Mouse (Mus musculus): ENCODE data around the gene Gcsh. TPM values are rescaled to one million over a fixed set of nuclear protein-coding genes. Genes with fewer than 3 reads are reported as not detected.
A peak's percentile ranks its signal among the peaks of the same experiment; 100 is the strongest.

The Gcsh gene
- polyA plus RNA-seq, 1 experiment from 2014 or later = 176 TPM

DNA sequence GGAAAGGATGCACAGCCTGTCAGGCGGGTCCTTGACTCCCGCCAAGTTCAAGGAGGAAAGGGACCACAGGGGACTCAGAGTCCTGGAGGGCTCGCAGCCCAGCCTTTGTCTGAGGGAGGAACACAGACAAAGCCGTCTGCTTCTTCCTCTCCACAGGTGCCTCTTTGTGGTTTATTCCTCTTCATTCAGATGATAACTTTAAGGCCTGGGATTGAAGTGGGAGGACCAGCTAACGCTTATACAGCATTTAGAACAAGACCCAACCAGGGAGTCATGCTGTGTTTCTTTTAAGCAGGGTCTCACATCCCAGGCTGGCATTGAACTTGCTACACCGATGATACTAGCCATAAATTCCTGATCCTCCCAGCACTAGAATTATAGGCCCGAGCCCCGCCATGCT lies 23.7 kb upstream of the Gcsh start:
- H3K27ac ChIP-seq = no peak overlapping the region
- WGBS = 55% methylated on average over 8 of the region's 8 CpGs
- no peak overlapping the region for H3K4me3 ChIP-seq (replicated peaks)
- no peaks in the 10 kb centered on the region for H3K27me3 ChIP-seq
- no peak overlapping the region for H3K9ac ChIP-seq
- H3K9me3 ChIP-seq (replicated peaks) = no peaks in the 10 kb centered on the region
- ATAC-seq (replicated peaks; ENCODE audit: low FRiP score) = no peak
- no peaks in the 10 kb centered on the region; the same call in 1 of the 2 replicates for H3K4me1 ChIP-seq
- no peak overlapping the region for H3K4me2 ChIP-seq
- H3K36me3 ChIP-seq = no peaks in the 10 kb centered on the region

DNA sequence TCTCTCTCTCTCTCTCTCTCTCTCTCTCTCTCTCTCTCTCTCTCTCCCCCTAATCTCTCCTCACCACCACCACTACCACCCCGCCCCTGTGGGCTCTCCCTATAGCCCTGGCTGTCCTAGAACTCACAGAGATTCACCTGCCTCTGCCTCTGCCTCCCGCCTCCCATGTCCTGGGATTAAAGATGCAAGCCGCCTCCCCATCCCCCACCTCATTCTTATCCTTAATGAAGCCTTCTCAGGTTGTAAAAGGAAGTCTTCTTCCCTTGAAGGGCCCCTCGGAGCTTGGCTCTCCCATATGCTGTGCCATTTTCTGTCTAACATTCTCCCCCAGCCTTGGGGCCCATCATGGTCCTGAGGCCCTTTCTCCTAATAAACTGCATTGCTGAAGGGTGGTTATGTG lies 22.3 kb upstream of the Gcsh start:
- no peaks in the 10 kb centered on the region for H3K27me3 ChIP-seq
- H3K9me3 ChIP-seq (replicated peaks) = no peaks in the 10 kb centered on the region
- H3K9ac ChIP-seq = no peak overlapping the region
- H3K4me3 ChIP-seq (replicated peaks) = no peak overlapping the region
- no peaks in the 10 kb centered on the region; the same call in 1 of the 2 replicates for H3K4me1 ChIP-seq
- ATAC-seq (replicated peaks; ENCODE audit: low FRiP score) = no peak
- no peak overlapping the region for H3K4me2 ChIP-seq
- WGBS = 56% methylated on average over 4 of the region's 4 CpGs
- no peak overlapping the region for H3K27ac ChIP-seq
- no peaks in the 10 kb centered on the region for H3K36me3 ChIP-seq

DNA sequence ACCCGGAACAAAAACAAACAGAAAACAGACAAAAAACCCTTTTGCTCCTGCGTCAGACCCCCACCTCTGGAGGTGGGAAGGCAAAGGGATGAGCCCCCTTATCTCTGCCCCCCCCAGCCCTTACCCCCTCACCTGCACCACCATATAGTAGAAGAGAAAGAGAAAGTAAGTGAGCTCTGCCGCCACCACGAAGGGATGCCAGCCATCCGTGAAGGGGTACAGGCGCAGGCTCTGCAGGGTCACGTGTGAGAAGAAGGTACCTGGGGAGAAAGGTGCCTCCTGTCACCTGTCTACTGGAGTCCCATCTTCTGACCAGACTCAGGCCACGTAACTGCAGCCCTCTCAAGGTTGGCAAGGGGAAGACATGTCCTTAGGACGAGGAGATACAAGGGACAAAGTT lies 18.0 kb upstream of the Gcsh start:
- no peaks in the 10 kb centered on the region for H3K9me3 ChIP-seq (replicated peaks)
- H3K4me3 ChIP-seq (replicated peaks) = no peak overlapping the region
- no peaks in the 10 kb centered on the region for H3K27me3 ChIP-seq
- 84% methylated on average over 9 of the region's 9 CpGs for WGBS
- ATAC-seq (replicated peaks; ENCODE audit: low FRiP score) = no peak
- no peak overlapping the region for H3K4me2 ChIP-seq
- H3K9ac ChIP-seq = no peak overlapping the region
- no peak overlapping the region for H3K27ac ChIP-seq
- no peaks in the 10 kb centered on the region for H3K4me1 ChIP-seq
- no peaks in the 10 kb centered on the region for H3K36me3 ChIP-seq

DNA sequence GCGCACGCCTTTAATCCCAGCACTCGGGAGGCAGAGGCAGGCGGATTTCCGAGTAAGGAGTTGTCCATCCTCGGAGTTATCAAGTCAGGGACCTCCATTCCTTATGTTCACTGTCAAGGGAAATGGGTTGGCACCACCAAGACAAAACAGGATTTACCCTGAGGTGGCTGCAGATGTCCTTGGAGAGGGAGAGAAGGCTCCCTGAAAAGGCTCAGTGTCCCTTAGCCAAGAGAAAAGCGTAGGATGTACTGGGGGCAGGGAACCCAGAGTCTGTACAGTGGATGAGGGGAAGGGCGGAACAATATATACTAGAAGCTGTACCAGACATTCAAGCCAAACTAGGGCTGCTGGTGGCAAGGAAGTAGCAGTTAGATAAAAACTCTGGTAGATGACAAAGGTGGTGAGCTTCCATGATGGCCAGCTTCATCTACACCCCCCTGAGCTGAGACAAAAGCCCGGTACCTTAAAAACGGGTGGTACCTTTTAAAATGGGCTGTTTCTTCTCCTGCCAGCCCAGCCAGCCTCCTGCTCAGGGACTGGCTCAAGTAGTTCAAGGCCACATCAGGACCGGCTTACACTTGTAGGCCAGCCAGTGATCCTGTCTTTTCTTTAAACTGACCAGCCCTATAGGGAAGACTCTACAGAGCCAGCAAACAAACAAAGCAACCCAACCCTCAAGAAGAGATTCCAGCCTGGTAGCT lies 829 bp upstream of the Gcsh start:
- H3K27me3 ChIP-seq = no peaks in the 10 kb centered on the region
- H3K9me3 ChIP-seq (replicated peaks) = no peaks in the 10 kb centered on the region
- peak overlapping the region; percentile 39; the same call in 1 of the 2 replicates for H3K9ac ChIP-seq
- H3K27ac ChIP-seq = peak overlapping the region; percentile 63; the same call in 1 of the 2 replicates
- ATAC-seq (replicated peaks; ENCODE audit: low FRiP score) = no peak
- peak overlapping the region; percentile 85 for H3K4me3 ChIP-seq (replicated peaks)
- H3K4me1 ChIP-seq = peaks cover 22% of the 10 kb centered on the region
- WGBS = 65% methylated on average over 11 of the region's 11 CpGs
- H3K4me2 ChIP-seq = peak overlapping the region; percentile 93
- H3K36me3 ChIP-seq = peaks cover 10% of the 10 kb centered on the region

DNA sequence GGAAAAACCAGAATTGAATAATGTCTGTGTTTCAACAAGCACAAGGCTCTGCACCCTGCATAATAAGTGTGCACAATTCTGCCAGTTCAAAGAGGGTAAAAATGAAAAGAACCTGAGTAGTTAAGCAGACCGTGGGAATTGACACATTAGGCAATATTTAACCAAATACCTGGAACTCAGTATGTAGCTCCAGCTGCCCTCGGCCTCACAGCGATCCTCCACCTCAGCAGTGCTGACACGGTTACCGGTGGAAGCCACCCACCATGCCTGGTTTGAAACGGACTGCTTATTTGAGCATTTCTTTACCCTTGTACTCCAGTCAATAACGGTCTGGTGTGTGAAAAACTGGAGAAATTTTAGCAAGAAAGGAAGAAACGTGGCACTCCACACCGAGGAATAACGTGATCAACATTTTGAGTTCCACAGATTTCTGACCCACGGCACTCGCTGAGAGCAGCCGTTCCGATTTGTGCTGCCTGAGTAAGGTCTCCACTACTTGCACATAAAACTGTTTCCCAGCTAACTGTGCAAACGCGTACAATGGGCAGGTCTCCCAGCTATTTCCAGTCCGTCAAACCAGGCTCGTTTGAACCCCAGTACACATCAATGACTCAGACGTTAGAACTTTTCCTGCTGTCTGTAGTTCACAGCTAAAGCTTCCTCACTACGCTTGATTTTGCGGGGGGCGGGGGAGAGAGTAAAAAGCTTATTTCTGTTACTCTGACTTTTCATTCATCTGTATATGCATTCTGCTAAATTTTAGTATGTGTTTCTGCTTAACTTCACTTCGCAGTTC lies 963 bp downstream of the Gcsh start:
- WGBS = 8% methylated on average over 23 of the region's 23 CpGs
- H3K4me2 ChIP-seq = peak overlapping the region; percentile 93
- no peak for ATAC-seq (replicated peaks; ENCODE audit: low FRiP score)
- H3K9me3 ChIP-seq (replicated peaks) = no peaks in the 10 kb centered on the region
- peaks cover 23% of the 10 kb centered on the region for H3K36me3 ChIP-seq
- peak overlapping the region; percentile 85 for H3K4me3 ChIP-seq (replicated peaks)
- H3K4me1 ChIP-seq = peaks cover 22% of the 10 kb centered on the region
- peak overlapping the region; percentile 80 for H3K9ac ChIP-seq
- no peaks in the 10 kb centered on the region for H3K27me3 ChIP-seq
- peak overlapping the region; percentile 86 for H3K27ac ChIP-seq

DNA sequence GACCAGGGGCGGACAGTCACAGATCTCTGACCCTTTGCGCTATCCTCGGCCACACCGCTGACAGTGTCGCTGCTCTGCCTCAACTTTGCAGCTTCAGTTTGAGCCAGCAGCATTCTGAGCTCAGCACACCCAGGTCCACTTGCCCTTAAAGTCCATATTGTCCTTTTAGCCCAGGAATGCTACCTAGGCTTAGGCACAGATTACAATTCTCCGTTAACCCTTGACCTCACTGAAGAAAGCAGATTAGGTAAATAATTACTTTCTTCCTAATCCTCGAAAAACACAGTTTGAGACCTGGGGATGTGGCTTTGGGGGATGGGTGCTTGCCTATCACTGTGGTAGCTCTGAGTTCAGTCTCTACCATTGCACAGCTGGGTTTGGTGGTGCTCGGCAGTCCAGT lies 2.1 kb downstream of the Gcsh start:
- peak overlapping the region; percentile 93 for H3K4me2 ChIP-seq
- H3K4me1 ChIP-seq = peaks cover 22% of the 10 kb centered on the region
- H3K9me3 ChIP-seq (replicated peaks) = no peaks in the 10 kb centered on the region
- 0 out of 2 replicates have a peak overlapping the region, but pooled peaks have one; percentile 85 for H3K4me3 ChIP-seq (replicated peaks)
- no peaks in the 10 kb centered on the region for H3K27me3 ChIP-seq
- H3K9ac ChIP-seq = no peak overlapping the region
- H3K27ac ChIP-seq = no peak overlapping the region
- 88% methylated on average over 8 of the region's 8 CpGs for WGBS
- peaks cover 34% of the 10 kb centered on the region for H3K36me3 ChIP-seq
- ATAC-seq (replicated peaks; ENCODE audit: low FRiP score) = no peak

DNA sequence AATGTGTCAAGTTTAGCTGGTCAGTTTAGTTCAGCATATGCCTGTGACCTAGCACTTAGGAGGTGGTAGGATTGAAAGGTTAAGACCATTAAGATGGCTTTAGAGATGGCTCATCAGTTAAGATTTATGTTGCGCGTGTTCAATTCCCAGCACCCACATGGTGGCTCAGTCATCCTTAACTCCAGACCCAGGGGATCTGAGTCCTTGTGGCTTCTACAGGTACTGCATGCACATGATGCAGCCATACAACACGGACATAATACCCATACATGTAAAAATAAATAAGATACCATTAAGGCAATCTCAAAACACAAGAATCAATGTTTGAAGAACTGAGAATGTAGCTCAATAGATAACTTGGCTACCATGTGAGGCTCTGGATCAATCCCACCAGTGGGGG lies 3.5 kb downstream of the Gcsh start:
- Histone ChIP-seq H3K4me2 (no peak overlapping the region), H3K4me3 (replicated peaks) (no peak overlapping the region), H3K27me3 (no peaks in the 10 kb centered on the region), H3K9me3 (replicated peaks) (no peaks in the 10 kb centered on the region), H3K4me1 (peaks cover 22% of the 10 kb centered on the region), H3K36me3 (peaks cover 48% of the 10 kb centered on the region), H3K27ac (no peak overlapping the region), H3K9ac (no peak overlapping the region)
- WGBS = 96% methylated on average over 3 of the region's 3 CpGs
- ATAC-seq (replicated peaks; ENCODE audit: low FRiP score) = no peak

DNA sequence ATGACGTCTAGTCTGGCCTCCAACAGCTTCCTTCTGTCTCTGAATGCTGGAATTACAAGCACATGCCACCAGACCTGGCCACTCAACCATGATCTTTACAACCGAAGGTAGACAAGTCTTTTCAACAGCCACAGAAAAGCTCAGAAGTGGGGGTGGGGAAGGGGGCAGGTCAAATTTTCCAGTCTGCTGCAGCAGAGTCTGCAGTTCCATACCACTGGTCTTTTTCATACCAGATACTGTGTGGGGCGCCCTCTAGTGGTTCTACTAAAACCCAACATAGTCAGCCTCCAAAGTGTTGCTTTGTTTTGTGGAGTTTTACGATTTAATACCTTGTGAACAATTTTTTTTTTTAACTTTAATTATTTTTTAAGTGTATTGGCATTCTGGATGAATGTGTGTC lies 13.2 kb downstream of the Gcsh start:
- peaks cover 39% of the 10 kb centered on the region for H3K36me3 ChIP-seq
- ATAC-seq (replicated peaks; ENCODE audit: low FRiP score) = no peak
- no peak overlapping the region for H3K27ac ChIP-seq
- H3K9me3 ChIP-seq (replicated peaks) = no peaks in the 10 kb centered on the region
- WGBS = 13% methylated on average over 4 of the region's 4 CpGs
- H3K4me1 ChIP-seq = peaks cover 25% of the 10 kb centered on the region
- H3K4me3 ChIP-seq (replicated peaks) = no peak overlapping the region
- no peak overlapping the region for H3K9ac ChIP-seq
- 0 out of 2 replicates have a peak overlapping the region, but pooled peaks have one; percentile 31 for H3K4me2 ChIP-seq
- no peaks in the 10 kb centered on the region for H3K27me3 ChIP-seq

DNA sequence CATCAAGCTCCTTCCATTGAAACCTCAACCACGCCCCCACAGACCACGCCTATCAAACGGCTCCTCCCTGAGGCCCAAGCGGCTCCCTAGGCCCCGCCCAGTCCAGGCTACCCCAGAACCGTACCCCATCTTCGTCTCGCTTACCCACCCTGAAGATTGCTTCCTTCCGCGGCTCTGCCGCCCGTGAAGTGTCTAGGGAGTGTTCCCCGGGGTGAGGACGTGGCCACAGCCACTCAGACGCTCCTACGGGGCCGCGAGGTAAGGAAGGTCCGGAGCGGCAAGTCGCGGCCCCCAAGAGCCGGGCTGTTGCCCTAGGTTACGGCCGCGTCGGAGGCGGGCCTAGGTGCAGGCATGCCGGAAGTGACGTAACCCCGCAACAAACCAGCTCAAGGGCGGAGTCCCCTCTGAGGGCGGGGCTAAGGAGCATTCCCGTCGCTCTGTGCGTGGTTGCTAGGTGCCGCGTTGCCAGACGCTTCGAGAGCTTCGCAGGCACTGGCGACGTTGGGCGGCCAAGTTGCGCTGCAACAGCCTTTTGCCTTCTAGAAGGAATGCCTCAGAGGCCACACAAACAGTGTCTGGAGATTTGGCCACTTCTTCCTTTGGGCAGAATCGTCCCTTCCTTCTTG lies 14.6 kb downstream of the Gcsh start, which contains the start of gene 1700030J22Rik:
Gene 1700030J22Rik, minus strand, starts transcription at position 329 of the 626 bp plus-strand sequence.
- ATAC-seq (replicated peaks; ENCODE audit: low FRiP score) = peak; percentile 98
- under 1% methylated on average over 46 of the region's 46 CpGs for WGBS

DNA sequence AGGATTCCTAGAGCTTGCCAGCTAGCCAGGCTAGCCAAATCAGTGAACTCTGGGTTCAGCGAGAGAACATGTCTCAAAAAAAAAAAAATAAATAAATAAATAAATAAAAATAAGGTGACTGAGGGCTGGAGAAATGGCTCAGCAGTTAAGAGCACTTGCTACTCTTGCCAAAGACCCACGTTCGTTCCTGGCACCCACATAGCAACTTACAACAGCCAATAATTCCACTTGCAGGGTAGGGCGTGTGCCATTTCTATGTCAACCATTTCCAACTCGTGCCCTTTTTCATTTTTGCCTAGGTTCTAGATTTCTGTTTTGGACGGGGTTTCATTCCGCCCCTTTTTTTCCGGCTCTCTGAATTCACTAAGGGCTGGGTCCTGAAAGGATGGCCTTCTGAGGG lies 15.3 kb downstream of the Gcsh start:
- H3K4me1 ChIP-seq = peaks cover 27% of the 10 kb centered on the region
- no peak overlapping the region; the same call in 1 of the 2 replicates for H3K27ac ChIP-seq
- H3K4me2 ChIP-seq = peak overlapping the region; percentile 88
- ATAC-seq (replicated peaks; ENCODE audit: low FRiP score) = no peak
- WGBS = 35% methylated on average over 8 of the region's 8 CpGs
- H3K4me3 ChIP-seq (replicated peaks) = peak overlapping the region; percentile 79
- H3K9ac ChIP-seq = peak overlapping the region; percentile 47
- no peaks in the 10 kb centered on the region for H3K27me3 ChIP-seq
- H3K9me3 ChIP-seq (replicated peaks) = no peaks in the 10 kb centered on the region
- peaks cover 20% of the 10 kb centered on the region for H3K36me3 ChIP-seq

More for the DNA sequence above, 14.6 kb downstream of the Gcsh start, which contains the start of gene 1700030J22Rik:
- H3K9me3 ChIP-seq (replicated peaks) = no peaks in the 10 kb centered on the region
- peak within 1 kb of the TSS; percentile 65; the same call in 1 of the 2 replicates for H3K27ac ChIP-seq
- peak within 1 kb of the TSS; percentile 88 for H3K4me2 ChIP-seq
- H3K4me1 ChIP-seq = peaks cover 27% of the 10 kb centered on the region
- H3K27me3 ChIP-seq = no peaks in the 10 kb centered on the region
- peaks cover 27% of the 10 kb centered on the region for H3K36me3 ChIP-seq
- peak within 1 kb of the TSS; percentile 79 for H3K4me3 ChIP-seq (replicated peaks)
- peak within 1 kb of the TSS; percentile 47 for H3K9ac ChIP-seq

DNA sequence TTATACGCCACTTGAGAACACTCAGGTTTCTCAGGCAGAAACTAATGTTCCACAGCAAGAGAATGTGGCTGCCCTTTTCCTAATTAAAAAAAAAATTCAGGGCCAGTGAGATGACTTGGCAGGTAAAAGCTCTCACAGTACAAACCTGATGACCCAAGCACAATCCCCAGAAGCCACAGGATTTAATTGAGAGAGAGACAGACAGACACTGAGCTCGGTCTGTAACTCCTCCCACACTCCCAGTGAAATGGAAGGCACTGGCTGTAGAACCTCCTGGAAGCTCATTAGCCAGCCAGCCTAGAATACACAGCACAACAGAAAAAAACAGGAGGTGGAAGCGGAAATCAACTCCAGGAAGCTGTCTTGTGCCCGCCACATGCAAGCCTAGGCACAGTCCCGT lies 17.7 kb downstream of the Gcsh start:
- WGBS = 50% methylated on average over 5 of the region's 5 CpGs
- H3K27ac ChIP-seq = no peak overlapping the region; the same call in 1 of the 2 replicates
- no peak overlapping the region for H3K9ac ChIP-seq
- H3K4me1 ChIP-seq = peaks cover 27% of the 10 kb centered on the region
- no peaks in the 10 kb centered on the region for H3K36me3 ChIP-seq
- no peaks in the 10 kb centered on the region for H3K27me3 ChIP-seq
- no peak for ATAC-seq (replicated peaks; ENCODE audit: low FRiP score)
- no peak overlapping the region for H3K4me2 ChIP-seq
- no peaks in the 10 kb centered on the region for H3K9me3 ChIP-seq (replicated peaks)
- no peak overlapping the region for H3K4me3 ChIP-seq (replicated peaks)

DNA sequence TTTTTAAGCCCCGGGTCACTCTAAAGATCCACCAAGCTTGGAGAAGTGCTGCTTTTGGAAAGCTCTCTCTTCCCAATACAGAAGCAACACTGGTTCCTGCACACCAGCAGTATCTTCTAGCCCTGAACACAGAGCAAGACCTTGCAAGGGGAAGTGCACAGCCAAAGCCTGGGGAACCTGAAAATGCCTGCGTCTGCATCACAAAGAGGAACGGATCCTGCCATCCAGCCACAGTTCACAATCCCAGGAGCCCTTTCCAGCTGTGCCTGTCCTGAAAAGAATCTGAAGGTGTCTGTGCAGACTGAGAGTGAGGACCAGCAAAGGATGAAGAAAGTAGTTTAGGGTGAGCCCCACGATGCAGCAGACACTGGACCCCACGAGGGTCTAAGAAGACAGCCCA lies 18.3 kb downstream of the Gcsh start:
- peaks cover 26% of the 10 kb centered on the region for H3K4me1 ChIP-seq
- no peaks in the 10 kb centered on the region for H3K9me3 ChIP-seq (replicated peaks)
- no peak overlapping the region for H3K4me3 ChIP-seq (replicated peaks)
- ATAC-seq (replicated peaks; ENCODE audit: low FRiP score) = no peak
- no peak overlapping the region for H3K4me2 ChIP-seq
- no peaks in the 10 kb centered on the region for H3K36me3 ChIP-seq
- H3K27me3 ChIP-seq = no peaks in the 10 kb centered on the region
- 36% methylated on average over 5 of the region's 5 CpGs for WGBS
- no peak overlapping the region for H3K9ac ChIP-seq
- no peak overlapping the region; the same call in 1 of the 2 replicates for H3K27ac ChIP-seq
